ENCODE assay signal across 26 mouse cellular contexts in the genomic region with DNA sequence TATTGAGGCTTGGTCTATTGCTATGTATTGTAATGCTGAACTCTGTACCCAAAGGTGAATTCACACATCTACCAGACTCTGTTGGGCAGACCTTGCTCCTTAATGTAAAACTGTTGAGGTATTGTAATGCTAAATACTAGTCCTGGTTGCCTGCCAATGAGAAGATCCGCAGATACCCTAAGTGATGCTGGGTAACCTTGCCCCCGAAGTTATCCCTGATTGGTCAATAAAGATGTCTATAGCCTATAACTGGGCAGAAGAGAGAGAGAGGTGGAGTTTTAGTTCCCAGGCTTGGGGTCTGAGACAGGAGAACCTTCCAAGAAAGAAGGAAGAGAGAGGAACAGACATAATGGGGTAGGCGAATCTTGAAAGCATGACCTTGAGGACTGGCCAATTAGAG. TPM values are rescaled to one million over a fixed set of nuclear protein-coding genes. Genes with fewer than 3 reads are reported as not detected.
DNase-seq lines count a peak whose midpoint lies in the region; ATAC-seq and TF ChIP-seq lines count a peak whose summit lies in the region.
"Had no signal": no experiment of that assay in that cellular context is flagged by ENCODE, and none has a peak within 500 bp of the region (broad histone marks: within the 10 kb centered on the region; RNA-seq: fewer than 3 reads in every experiment).

No protein-coding gene starts in this region.

- no peak for ATAC-seq in neural tube, embryonic 15.5 days (ENCODE audit: low FRiP score)
- ATAC-seq: CD4-positive, CD25-positive, alpha-beta regulatory T cell, adult 4 months; forebrain, embryonic 13.5 days; forebrain, embryonic 15.5 days; forebrain, postnatal 0 days; Patski had no signal

- H3K36me3 ChIP-seq in E14TG2a.4 (ENCODE audit: insufficient read depth, low read length) = peaks cover 29% of the 10 kb centered on the region
- H3K36me3 ChIP-seq in neural tube, embryonic 15.5 days = no peaks in the 10 kb centered on the region
- H3K36me3 ChIP-seq: embryonic facial prominence, embryonic 12.5 days; forebrain, embryonic 15.5 days had no signal

- TF ChIP-seq CTCF in E14TG2a.4 (conservative IDR thresholded peaks at IDR 0.05; ENCODE audit: low read length) = no peak

- 92% methylated on average over 3 of the region's 3 CpGs for WGBS in neural tube, embryonic 15.5 days

- no peaks in the 10 kb centered on the region for H3K9me3 ChIP-seq in E14TG2a.4 (ENCODE audit: low read length)
- no peaks in the 10 kb centered on the region for H3K9me3 ChIP-seq in neural tube, embryonic 15.5 days (replicated peaks)
- H3K9me3 ChIP-seq: embryonic facial prominence, embryonic 12.5 days; forebrain, embryonic 13.5 days; forebrain, embryonic 15.5 days; G1E had no signal

- no peak overlapping the region for H3K4me2 ChIP-seq in neural tube, embryonic 15.5 days
- H3K4me2 ChIP-seq: embryonic facial prominence, embryonic 12.5 days; forebrain, embryonic 13.5 days; forebrain, embryonic 15.5 days had no signal

- DNase-seq in ES-CJ7 (ENCODE audit: low read depth, low spot score) (peak; percentile 92), R1 (ENCODE audit: low read depth, low spot score) (peak; percentile 92), ZHBTc4 (ENCODE audit: low read depth, low spot score) (peak; percentile 89)
- DNase-seq in frontal cortex, postnatal 10 days (ENCODE audit: low spot score in 2 of 2) = no peak
- DNase-seq in urinary bladder, postnatal 14 days (ENCODE audit: low spot score) = no peak
- DNase-seq: adrenal gland, adult 2 months; adrenal gland, postnatal 10 days; adrenal gland, postnatal 25 days; B cell, adult 2 months; cerebellum, adult 11 months; cerebellum, adult 18-20 months; cerebellum, adult 8-10 months; cerebellum, adult 9-11 months; cerebellum, postnatal 14 days; cerebellum, postnatal 36 days; embryo, embryonic 11 days; forebrain, postnatal 0 days had no signal

- peak overlapping the region; percentile 57 for H3K4me3 ChIP-seq in E14TG2a.4 (replicated peaks; ENCODE audit: low read length)
- no peak overlapping the region for H3K4me3 ChIP-seq in neural tube, embryonic 15.5 days (replicated peaks)
- H3K4me3 ChIP-seq: embryonic facial prominence, embryonic 12.5 days; forebrain, embryonic 13.5 days; forebrain, embryonic 15.5 days had no signal

- no peaks in the 10 kb centered on the region for H3K27me3 ChIP-seq in E14TG2a.4 (ENCODE audit: insufficient read depth, low read length)
- no peaks in the 10 kb centered on the region for H3K27me3 ChIP-seq in neural tube, embryonic 15.5 days (replicated peaks)
- H3K27me3 ChIP-seq: CH12.LX; embryonic facial prominence, embryonic 12.5 days; forebrain, embryonic 13.5 days; forebrain, embryonic 15.5 days; Patski had no signal

- H3K9ac ChIP-seq in neural tube, embryonic 15.5 days (replicated peaks) = no peak overlapping the region
- H3K9ac ChIP-seq: embryonic facial prominence, embryonic 12.5 days; forebrain, embryonic 13.5 days; forebrain, embryonic 15.5 days; forebrain, postnatal 0 days had no signal

- peaks cover 94% of the 10 kb centered on the region for H3K4me1 ChIP-seq in E14TG2a.4 (replicated peaks; ENCODE audit: low read depth, low read length)
- H3K4me1 ChIP-seq in neural tube, embryonic 15.5 days = peaks cover 10% of the 10 kb centered on the region

- H3K27ac ChIP-seq in neural tube, embryonic 15.5 days (replicated peaks) = no peak overlapping the region
- H3K27ac ChIP-seq: embryonic facial prominence, embryonic 12.5 days; forebrain, embryonic 13.5 days; forebrain, embryonic 15.5 days had no signal

RNA-seq across cellular contexts. Expression of a gene that starts 5.3 kb away (rescaled TPM):
- polyA plus RNA-seq in neural tube, embryonic 15.5 days (2015; fragmentation: Nextera tagmentation; extraction: Ambion mirVana) = 46.7 and 47.0 TPM in 2 replicates

Comparison
In these comparisons a context has a peak if more than half of its experiments do, and no peak if none do; other contexts are left out.
1. DNase-seq: peak in ES-CJ7 (single experiment), R1 (single experiment) and ZHBTc4 (single experiment); none in frontal cortex, postnatal 10 days (0 of 2) and urinary bladder, postnatal 14 days (single experiment).